Mouse (Mus musculus) midbrain, embryonic 16.5 days (tissue): ENCODE measurements at regions not wholly inside any gene's neighbourhood (a gene's known extent, or its start where the extent isn't known, plus 50 kb on each side); places are given as distances from the start of the nearest gene placed in this dataset.
"Not testable (repeated sequence)": the region's sequence is repeated elsewhere in the genome, so short reads cannot be mapped to it uniquely, and the experiment has no call there.

ENCODE experiments used
- ATAC-seq: fragments of 200-750 bp; cut with Nextera tagmentation; 2 replicates; pipeline ENCODE4 v1.8.0; 2017; ENCODE audit warnings: moderate TSS enrichment
- H3K27ac ChIP-seq: fragments of 300-500 bp; sonication (generic); 2 replicates; pipeline ENCODE4 v1.5.1; 2014; ENCODE audit warnings: mild to moderate bottlenecking, low read length, mixed read lengths
- H3K27me3 ChIP-seq: fragments of 300-500 bp; sonication (generic); 2 replicates; pipeline ENCODE4 v1.6.1; 2014; ENCODE audit warnings: low read depth, low read length, mixed read lengths; ENCODE audit not compliant: control insufficient read depth, insufficient read depth
- H3K36me3 ChIP-seq: fragments of 300-500 bp; sonication (generic); 2 replicates; pipeline ENCODE4 v1.6.1; 2014; ENCODE audit warnings: mild to moderate bottlenecking, low read length, moderate library complexity, mixed read lengths; ENCODE audit not compliant: control insufficient read depth, insufficient read depth
- H3K4me1 ChIP-seq: fragments of 300-500 bp; sonication (generic); 2 replicates; pipeline ENCODE4 v1.6.1; 2014; ENCODE audit warnings: mild to moderate bottlenecking, low read length, mixed read lengths; ENCODE audit not compliant: control insufficient read depth, insufficient read depth
- H3K4me2 ChIP-seq: fragments of 300-500 bp; sonication (generic); 2 replicates; pipeline ENCODE4 v1.6.1; 2014; ENCODE audit warnings: mild to moderate bottlenecking, low read length, mixed read lengths
- H3K4me3 ChIP-seq: fragments of 300-500 bp; sonication (generic); 2 replicates; pipeline ENCODE4 v1.5.1; 2014; ENCODE audit warnings: low read depth, mild to moderate bottlenecking, low read length, moderate library complexity, mixed read lengths
- H3K9ac ChIP-seq: fragments of 300-500 bp; sonication (generic); 2 replicates; pipeline ENCODE4 v1.6.1; 2014; ENCODE audit warnings: low read depth, low read length, mixed read lengths
- H3K9me3 ChIP-seq: fragments of 300-500 bp; sonication (generic); replicated peaks from 2 replicates; pipeline ENCODE4 v1.6.1; 2014; ENCODE audit warnings: mild to moderate bottlenecking, low read length, mixed read lengths; ENCODE audit not compliant: control insufficient read depth, poor library complexity, severe bottlenecking
- WGBS: fragments of 180-500 bp; shearing (Covaris S2); extraction: QIAGEN DNeasy Blood & Tissue Kit; methylation state at CpG from one replicate; pipeline ENCODE4 v1.1.7; 2014; 5-methylcytosine and 5-hydroxymethylcytosine counted together

- Histone ChIP-seq H3K4me2 (no peak overlapping the region), H3K9ac (no peak overlapping the region), H3K9me3 (no peaks in the 10 kb centered on the region), H3K27me3 (no peaks in the 10 kb centered on the region), H3K36me3 (no peaks in the 10 kb centered on the region), H3K4me1 (no peaks in the 10 kb centered on the region), H3K27ac (no peak overlapping the region), H3K4me3 (no peak overlapping the region)
- ATAC-seq, result no peak
- WGBS, result 75% methylated on average over 4 of the region's 4 CpGs
These were observed 341.7 kb upstream of the Nrsn1 start for GRCm38 (mm10) chr13:25611986-25612385.

- H3K36me3 ChIP-seq, result no peaks in the 10 kb centered on the region
- H3K4me3 ChIP-seq, result no peak overlapping the region
- no peaks in the 10 kb centered on the region for H3K9me3 ChIP-seq
- no peak overlapping the region for H3K4me2 ChIP-seq
- H3K27ac ChIP-seq, result no peak overlapping the region
- 92% methylated on average over 4 of the region's 4 CpGs for WGBS
- ATAC-seq, result no peak
- H3K4me1 ChIP-seq, result no peaks in the 10 kb centered on the region
- no peaks in the 10 kb centered on the region for H3K27me3 ChIP-seq
- H3K9ac ChIP-seq, result no peak overlapping the region
These were observed 339.3 kb upstream of the Nrsn1 start for GRCm38 (mm10) chr13:25609641-25610040.

- no peak for ATAC-seq
- Histone ChIP-seq H3K4me2 (no peak overlapping the region), H3K4me1 (no peaks in the 10 kb centered on the region), H3K9ac (no peak overlapping the region), H3K27me3 (no peaks in the 10 kb centered on the region), H3K27ac (no peak overlapping the region), H3K9me3 (no peaks in the 10 kb centered on the region), H3K4me3 (no peak overlapping the region), H3K36me3 (no peaks in the 10 kb centered on the region)
- WGBS, result 95% methylated on average over 1 of the region's 1 CpGs
These were observed 338.9 kb upstream of the Nrsn1 start for GRCm38 (mm10) chr13:25609241-25609640.

- H3K4me3 ChIP-seq, H3K27me3 ChIP-seq: not testable (repeated sequence)
These were observed 331.0 kb upstream of the Nrsn1 start for GRCm38 (mm10) chr13:25601351-25601750.

GRCm38 (mm10) chr13:25594629-25595028, 324.3 kb upstream of the Nrsn1 start:
- no peak overlapping the region for H3K4me2 ChIP-seq
- 36% methylated on average over 3 of the region's 3 CpGs for WGBS
- H3K27me3 ChIP-seq, result no peaks in the 10 kb centered on the region
- H3K27ac ChIP-seq, result no peak overlapping the region
- ATAC-seq, result peak; percentile 72
- H3K4me1 ChIP-seq, result no peaks in the 10 kb centered on the region
- H3K9ac ChIP-seq, result no peak overlapping the region
- no peaks in the 10 kb centered on the region for H3K36me3 ChIP-seq
- H3K4me3 ChIP-seq, result no peak overlapping the region
- no peaks in the 10 kb centered on the region for H3K9me3 ChIP-seq

More at GRCm38 (mm10) chr13:25601351-25601750, 331.0 kb upstream of the Nrsn1 start:
- H3K4me1 ChIP-seq, H3K36me3 ChIP-seq, H3K4me2 ChIP-seq, H3K9me3 ChIP-seq, H3K9ac ChIP-seq, ATAC-seq, H3K27ac ChIP-seq: not testable (repeated sequence)

- H3K4me1 ChIP-seq, result peaks cover 4% of the 10 kb centered on the region; the same call in 1 of the 2 replicates
- no peaks in the 10 kb centered on the region for H3K36me3 ChIP-seq
- no peaks in the 10 kb centered on the region for H3K9me3 ChIP-seq
- no peak overlapping the region for H3K27ac ChIP-seq
- no peak overlapping the region for H3K9ac ChIP-seq
- no peaks in the 10 kb centered on the region for H3K27me3 ChIP-seq
- peak; percentile 91 for ATAC-seq
- 39% methylated on average over 5 of the region's 5 CpGs for WGBS
- no peak overlapping the region for H3K4me2 ChIP-seq
- H3K4me3 ChIP-seq, result no peak overlapping the region
These were observed 300.3 kb upstream of the Nrsn1 start for GRCm38 (mm10) chr13:25570641-25571040.

GRCm38 (mm10) chr13:25562746-25563145, 292.4 kb upstream of the Nrsn1 start:
- no peaks in the 10 kb centered on the region for H3K4me1 ChIP-seq
- H3K27me3 ChIP-seq, result no peaks in the 10 kb centered on the region
- no peaks in the 10 kb centered on the region for H3K9me3 ChIP-seq
- H3K4me3 ChIP-seq, result no peak overlapping the region
- H3K9ac ChIP-seq, result no peak overlapping the region
- no peak overlapping the region for H3K4me2 ChIP-seq
- no peaks in the 10 kb centered on the region for H3K36me3 ChIP-seq
- 11% methylated on average over 2 of the region's 2 CpGs for WGBS
- no peak overlapping the region for H3K27ac ChIP-seq
- ATAC-seq, result peak; percentile 36; the same call in 1 of the 2 replicates

- H3K9ac ChIP-seq, result no peak overlapping the region
- no peaks in the 10 kb centered on the region for H3K9me3 ChIP-seq
- ATAC-seq, result no peak
- WGBS, result 38% methylated on average over 2 of the region's 2 CpGs
- H3K27ac ChIP-seq, result no peak overlapping the region
- no peak overlapping the region for H3K4me2 ChIP-seq
- no peaks in the 10 kb centered on the region for H3K4me1 ChIP-seq
- H3K36me3 ChIP-seq, result no peaks in the 10 kb centered on the region
- H3K4me3 ChIP-seq, result no peak overlapping the region
- H3K27me3 ChIP-seq, result no peaks in the 10 kb centered on the region
These were observed 290.0 kb upstream of the Nrsn1 start for GRCm38 (mm10) chr13:25560339-25560738.

GRCm38 (mm10) chr13:25554962-25555361, 284.7 kb upstream of the Nrsn1 start:
- H3K4me1 ChIP-seq, result no peaks in the 10 kb centered on the region
- no peaks in the 10 kb centered on the region for H3K27me3 ChIP-seq
- H3K4me2 ChIP-seq, result no peak overlapping the region
- ATAC-seq, result no peak
- no peak overlapping the region for H3K27ac ChIP-seq
- H3K9me3 ChIP-seq, result no peaks in the 10 kb centered on the region
- 64% methylated on average over 6 of the region's 6 CpGs for WGBS
- H3K9ac ChIP-seq, result no peak overlapping the region
- H3K4me3 ChIP-seq, result no peak overlapping the region
- H3K36me3 ChIP-seq, result no peaks in the 10 kb centered on the region

- H3K27me3 ChIP-seq, result no peaks in the 10 kb centered on the region
- H3K4me3 ChIP-seq, result no peak overlapping the region
- H3K9me3 ChIP-seq, result no peaks in the 10 kb centered on the region
- H3K4me2 ChIP-seq, result no peak overlapping the region
- ATAC-seq, result 0 out of 2 replicates have a peak, but pooled peaks have one; percentile 51
- H3K36me3 ChIP-seq, result no peaks in the 10 kb centered on the region
- no peak overlapping the region for H3K9ac ChIP-seq
- H3K27ac ChIP-seq, result peak overlapping the region; percentile 82
- peaks cover 13% of the 10 kb centered on the region for H3K4me1 ChIP-seq
- WGBS, result 84% methylated on average over 9 of the region's 9 CpGs
These were observed 278.2 kb upstream of the Nrsn1 start for GRCm38 (mm10) chr13:25548551-25548950.
